Mouse (Mus musculus): ENCODE measurements at regions not wholly inside any gene's neighbourhood (a gene's known extent, or its start where the extent isn't known, plus 50 kb on each side); places are given as distances from the start of the nearest gene placed in this dataset.

- H3K36me3 ChIP-seq (ENCODE audit: control insufficient read depth, insufficient read depth, low read length), result no peaks in the 10 kb centered on the region
- DNase-seq (ENCODE audit: low spot score, missing footprints) (no peak), ATAC-seq (ENCODE audit: low FRiP score) (no peak)
- H3K4me2 ChIP-seq, result no peak overlapping the region
- H3K9me3 ChIP-seq (ENCODE audit: control insufficient read depth, low read length), result no peaks in the 10 kb centered on the region
- no peak overlapping the region for H3K4me3 ChIP-seq (ENCODE audit: low read depth, low read length)
- no peaks in the 10 kb centered on the region for H3K27me3 ChIP-seq (ENCODE audit: control insufficient read depth, insufficient read depth, low read length)
- no peak overlapping the region for H3K27ac ChIP-seq (ENCODE audit: low read depth, low read length)
- no peak overlapping the region for H3K9ac ChIP-seq (ENCODE audit: low read length)
- WGBS, result 67% methylated on average over 8 of the region's 8 CpGs
- no peaks in the 10 kb centered on the region for H3K4me1 ChIP-seq (ENCODE audit: control insufficient read depth, insufficient read depth, low read length)
Observed at GRCm38 (mm10) chr2:169388569-169388968, 199.0 kb downstream of the Gm11011 start.

GRCm38 (mm10) chr2:169387765-169388518 lies 199.6 kb downstream of the Gm11011 start:
- Histone ChIP-seq H3K4me2 (peak overlapping the region; percentile 15; the same call in 1 of the 2 replicates), H3K27me3 (ENCODE audit: control insufficient read depth, insufficient read depth, low read length) (no peaks in the 10 kb centered on the region), H3K4me3 (ENCODE audit: low read depth, low read length) (no peak overlapping the region), H3K36me3 (ENCODE audit: control insufficient read depth, insufficient read depth, low read length) (no peaks in the 10 kb centered on the region), H3K9ac (ENCODE audit: low read length) (no peak overlapping the region), H3K9me3 (ENCODE audit: control insufficient read depth, low read length) (no peaks in the 10 kb centered on the region), H3K4me1 (ENCODE audit: control insufficient read depth, insufficient read depth, low read length) (no peaks in the 10 kb centered on the region), H3K27ac (ENCODE audit: low read depth, low read length) (0 out of 2 replicates have a peak overlapping the region, but pooled peaks have one; percentile 5)
- ATAC-seq (ENCODE audit: low FRiP score), result peak; percentile 72
- 42% methylated on average over 23 of the region's 23 CpGs for WGBS
- no peak for DNase-seq (ENCODE audit: low spot score, missing footprints)

DNA sequence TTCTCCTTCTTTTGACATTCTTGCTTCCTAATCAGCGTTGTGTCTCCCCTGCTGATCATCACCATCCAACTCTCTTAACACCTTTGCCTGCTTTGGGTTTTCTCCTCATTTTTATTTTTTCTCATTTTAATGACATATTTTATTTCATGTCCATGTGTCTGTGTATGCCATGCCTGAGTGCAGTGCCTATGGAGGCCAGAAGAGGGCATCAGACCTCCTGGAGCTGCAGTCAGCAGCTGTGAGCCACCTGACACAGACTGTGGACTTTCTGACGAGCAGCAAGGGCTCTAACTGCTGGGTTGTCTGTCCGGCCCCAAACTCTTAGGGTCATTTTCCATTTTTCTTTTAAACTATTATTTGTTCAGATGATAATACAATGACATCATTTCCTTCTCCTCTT lies 203.8 kb downstream of the Gm11011 start:
- H3K27me3 ChIP-seq (ENCODE audit: control insufficient read depth, insufficient read depth, low read length), result no peaks in the 10 kb centered on the region
- 79% methylated on average over 3 of the region's 3 CpGs for WGBS
- no peaks in the 10 kb centered on the region for H3K36me3 ChIP-seq (ENCODE audit: control insufficient read depth, insufficient read depth, low read length)
- H3K4me3 ChIP-seq (ENCODE audit: low read depth, low read length), result no peak overlapping the region
- DNase-seq (ENCODE audit: low spot score, missing footprints) (no peak), ATAC-seq (ENCODE audit: low FRiP score) (no peak)
- no peaks in the 10 kb centered on the region for H3K4me1 ChIP-seq (ENCODE audit: control insufficient read depth, insufficient read depth, low read length)
- H3K9ac ChIP-seq (ENCODE audit: low read length), result no peak overlapping the region
- no peak overlapping the region for H3K4me2 ChIP-seq
- no peaks in the 10 kb centered on the region for H3K9me3 ChIP-seq (ENCODE audit: control insufficient read depth, low read length)
- no peak overlapping the region for H3K27ac ChIP-seq (ENCODE audit: low read depth, low read length)

GRCm38 (mm10) chr2:169373069-169373468 lies 214.5 kb downstream of the Gm11011 start:
- Histone ChIP-seq H3K4me2 (no peak overlapping the region), H3K9me3 (ENCODE audit: control insufficient read depth, low read length) (no peaks in the 10 kb centered on the region), H3K36me3 (ENCODE audit: control insufficient read depth, insufficient read depth, low read length) (no peaks in the 10 kb centered on the region), H3K4me3 (ENCODE audit: low read depth, low read length) (no peak overlapping the region), H3K27me3 (ENCODE audit: control insufficient read depth, insufficient read depth, low read length) (no peaks in the 10 kb centered on the region), H3K9ac (ENCODE audit: low read length) (no peak overlapping the region), H3K4me1 (ENCODE audit: control insufficient read depth, insufficient read depth, low read length) (no peaks in the 10 kb centered on the region), H3K27ac (ENCODE audit: low read depth, low read length) (no peak overlapping the region)
- DNase-seq (ENCODE audit: low spot score, missing footprints), result no peak
- WGBS, result 91% methylated on average over 7 of the region's 7 CpGs
- ATAC-seq (ENCODE audit: low FRiP score), result no peak

- DNase-seq (ENCODE audit: low spot score, missing footprints) (no peak), ATAC-seq (ENCODE audit: low FRiP score) (no peak)
- Histone ChIP-seq H3K9ac (ENCODE audit: low read length) (no peak overlapping the region), H3K9me3 (ENCODE audit: control insufficient read depth, low read length) (no peaks in the 10 kb centered on the region), H3K4me3 (ENCODE audit: low read depth, low read length) (no peak overlapping the region), H3K36me3 (ENCODE audit: control insufficient read depth, insufficient read depth, low read length) (no peaks in the 10 kb centered on the region), H3K4me1 (ENCODE audit: control insufficient read depth, insufficient read depth, low read length) (no peaks in the 10 kb centered on the region), H3K27me3 (ENCODE audit: control insufficient read depth, insufficient read depth, low read length) (no peaks in the 10 kb centered on the region), H3K4me2 (no peak overlapping the region), H3K27ac (ENCODE audit: low read depth, low read length) (no peak overlapping the region)
- WGBS, result 91% methylated on average over 4 of the region's 4 CpGs
Observed at GRCm38 (mm10) chr2:169365046-169365445, 222.5 kb downstream of the Gm11011 start.

DNA sequence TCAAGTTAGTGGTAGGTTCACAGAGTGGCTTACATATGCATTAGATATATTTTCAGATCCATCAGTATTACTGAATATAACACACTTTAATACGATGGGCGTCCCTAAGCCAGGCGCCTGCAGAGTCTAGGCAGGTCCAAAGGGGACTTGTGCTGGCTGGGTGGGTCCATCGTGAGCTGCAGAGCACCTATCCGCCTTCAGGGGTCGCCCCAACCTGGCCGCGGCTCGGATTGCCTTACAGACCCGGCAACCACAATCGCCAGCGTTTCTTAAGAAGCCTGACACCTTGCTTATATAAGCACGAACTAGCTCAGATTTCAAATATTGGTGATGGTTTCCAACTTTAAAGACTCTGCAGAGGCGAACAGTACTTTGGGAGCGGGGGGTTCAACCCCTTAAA lies 227.3 kb downstream of the Gm11011 start:
- H3K4me2 ChIP-seq, result peak overlapping the region; percentile 32; the same call in 1 of the 2 replicates
- no peaks in the 10 kb centered on the region for H3K36me3 ChIP-seq (ENCODE audit: control insufficient read depth, insufficient read depth, low read length)
- ATAC-seq (ENCODE audit: low FRiP score) (0 out of 2 replicates have a peak, but pooled peaks have one; percentile 42), DNase-seq (ENCODE audit: low spot score, missing footprints) (peak; percentile 93)
- 32% methylated on average over 15 of the region's 15 CpGs for WGBS
- no peak overlapping the region for H3K27ac ChIP-seq (ENCODE audit: low read depth, low read length)
- no peaks in the 10 kb centered on the region for H3K4me1 ChIP-seq (ENCODE audit: control insufficient read depth, insufficient read depth, low read length)
- H3K4me3 ChIP-seq (ENCODE audit: low read depth, low read length), result no peak overlapping the region; the same call in 1 of the 2 replicates
- H3K9me3 ChIP-seq (ENCODE audit: control insufficient read depth, low read length), result no peaks in the 10 kb centered on the region
- H3K9ac ChIP-seq (ENCODE audit: low read length), result peak overlapping the region; percentile 24; the same call in 1 of the 2 replicates
- H3K27me3 ChIP-seq (ENCODE audit: control insufficient read depth, insufficient read depth, low read length), result no peaks in the 10 kb centered on the region

DNA sequence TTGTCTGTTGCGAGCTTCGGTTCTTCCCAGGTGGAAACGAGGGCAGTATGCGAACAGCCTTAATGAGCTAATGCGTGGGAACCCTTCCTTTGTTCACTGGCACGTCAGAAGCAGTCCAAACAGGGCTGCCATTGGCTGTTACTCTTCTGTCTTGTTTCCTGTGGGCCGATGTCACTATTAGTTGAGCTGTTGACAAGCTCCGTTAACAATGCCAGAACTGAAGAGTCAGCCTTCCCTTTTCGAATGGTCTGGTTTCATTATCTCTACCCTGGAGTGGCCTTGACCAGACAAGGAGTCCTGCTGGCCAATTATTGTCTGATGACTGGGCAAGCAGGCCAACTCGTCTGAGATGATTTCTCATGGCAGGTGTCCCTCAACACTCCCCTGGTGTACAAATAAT lies 230.1 kb downstream of the Gm11011 start:
- H3K9me3 ChIP-seq (ENCODE audit: control insufficient read depth, low read length), result no peaks in the 10 kb centered on the region
- no peaks in the 10 kb centered on the region for H3K4me1 ChIP-seq (ENCODE audit: control insufficient read depth, insufficient read depth, low read length)
- H3K27me3 ChIP-seq (ENCODE audit: control insufficient read depth, insufficient read depth, low read length), result no peaks in the 10 kb centered on the region
- ATAC-seq (ENCODE audit: low FRiP score), result no peak
- DNase-seq (ENCODE audit: low spot score, missing footprints), result no peak
- no peak overlapping the region for H3K27ac ChIP-seq (ENCODE audit: low read depth, low read length)
- H3K4me3 ChIP-seq (ENCODE audit: low read depth, low read length), result no peak overlapping the region
- H3K9ac ChIP-seq (ENCODE audit: low read length), result no peak overlapping the region
- no peak overlapping the region for H3K4me2 ChIP-seq
- H3K36me3 ChIP-seq (ENCODE audit: control insufficient read depth, insufficient read depth, low read length), result no peaks in the 10 kb centered on the region
- WGBS, result 79% methylated on average over 10 of the region's 10 CpGs

DNA sequence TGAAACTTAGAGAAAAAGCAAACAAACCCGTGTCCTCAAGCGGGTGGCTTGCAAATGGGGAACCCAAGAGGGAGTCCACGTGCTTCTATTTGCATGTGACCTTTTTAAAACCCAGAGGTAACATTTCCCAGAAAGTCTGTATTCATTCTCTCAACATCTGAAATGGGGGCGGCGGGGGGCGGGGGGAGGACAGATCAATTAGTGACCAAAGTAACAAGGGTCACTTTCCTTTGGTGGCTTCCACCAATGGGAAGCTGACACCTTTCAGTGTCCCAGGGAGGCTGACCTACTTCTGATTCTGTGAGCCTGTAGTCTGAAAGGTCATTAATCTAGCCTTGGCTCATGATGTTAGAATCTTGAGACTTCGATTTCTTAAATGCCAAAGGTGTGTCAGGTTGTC lies 236.0 kb downstream of the Gm11011 start:
- WGBS, result 87% methylated on average over 7 of the region's 7 CpGs
- no peak overlapping the region for H3K4me3 ChIP-seq (ENCODE audit: low read depth, low read length)
- no peaks in the 10 kb centered on the region for H3K27me3 ChIP-seq (ENCODE audit: control insufficient read depth, insufficient read depth, low read length)
- no peaks in the 10 kb centered on the region for H3K9me3 ChIP-seq (ENCODE audit: control insufficient read depth, low read length)
- no peak for DNase-seq (ENCODE audit: low spot score, missing footprints)
- no peak overlapping the region for H3K9ac ChIP-seq (ENCODE audit: low read length)
- no peak for ATAC-seq (ENCODE audit: low FRiP score)
- no peak overlapping the region for H3K4me2 ChIP-seq
- no peaks in the 10 kb centered on the region for H3K4me1 ChIP-seq (ENCODE audit: control insufficient read depth, insufficient read depth, low read length)
- H3K27ac ChIP-seq (ENCODE audit: low read depth, low read length), result no peak overlapping the region
- H3K36me3 ChIP-seq (ENCODE audit: control insufficient read depth, insufficient read depth, low read length), result no peaks in the 10 kb centered on the region

DNA sequence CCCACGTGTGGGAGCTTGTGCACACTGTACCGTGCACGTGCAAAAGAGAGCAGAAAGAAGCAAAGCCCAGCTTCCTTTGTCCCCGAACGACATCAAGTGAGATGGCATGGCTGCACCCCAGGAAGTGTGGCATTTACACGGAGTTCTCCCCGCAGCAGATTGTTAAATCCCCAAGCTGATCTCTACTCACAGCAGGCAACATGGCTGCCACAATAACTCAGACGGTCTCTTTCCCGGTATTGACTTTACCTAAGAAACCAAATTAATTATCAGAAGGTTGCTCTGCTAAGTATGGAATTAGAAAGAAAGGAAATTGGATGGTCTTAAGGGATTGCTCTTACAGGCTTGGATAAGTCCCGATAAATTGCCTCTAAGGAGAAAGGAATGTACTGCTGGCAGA lies 241.4 kb downstream of the Gm11011 start:
- ATAC-seq (ENCODE audit: low FRiP score) (no peak), DNase-seq (ENCODE audit: low spot score, missing footprints) (no peak)
- Histone ChIP-seq H3K9me3 (ENCODE audit: control insufficient read depth, low read length) (no peaks in the 10 kb centered on the region), H3K4me2 (no peak overlapping the region), H3K27ac (ENCODE audit: low read depth, low read length) (no peak overlapping the region), H3K4me1 (ENCODE audit: control insufficient read depth, insufficient read depth, low read length) (no peaks in the 10 kb centered on the region), H3K27me3 (ENCODE audit: control insufficient read depth, insufficient read depth, low read length) (no peaks in the 10 kb centered on the region), H3K36me3 (ENCODE audit: control insufficient read depth, insufficient read depth, low read length) (no peaks in the 10 kb centered on the region), H3K4me3 (ENCODE audit: low read depth, low read length) (no peak overlapping the region), H3K9ac (ENCODE audit: low read length) (no peak overlapping the region)
- 40% methylated on average over 10 of the region's 10 CpGs for WGBS
